Mouse (Mus musculus): ENCODE data around the gene Pik3r3. TPM values are rescaled to one million over a fixed set of nuclear protein-coding genes. Genes with fewer than 3 reads are reported as not detected.

Gene Pik3r3
- polyA plus RNA-seq, 1 experiment from 2014 or later, result 9.0 TPM

- no peak for ATAC-seq (replicated peaks; ENCODE audit: extremely low read depth, insufficient read depth, low FRiP score)
- no peak overlapping the region for H3K4me2 ChIP-seq (ENCODE audit: low read depth, low read length)
- H3K36me3 ChIP-seq (ENCODE audit: control insufficient read depth, insufficient read depth), result peaks cover 56% of the 10 kb centered on the region
- H3K27me3 ChIP-seq (ENCODE audit: control insufficient read depth, insufficient read depth, low read length), result no peaks in the 10 kb centered on the region
- H3K27ac ChIP-seq (ENCODE audit: low read length), result no peak overlapping the region
- no peaks in the 10 kb centered on the region for H3K9me3 ChIP-seq (replicated peaks; ENCODE audit: control insufficient read depth, low read length)
- WGBS, result 91% methylated on average over 4 of the region's 4 CpGs
- H3K4me3 ChIP-seq (ENCODE audit: low read length), result no peak overlapping the region
- no peak overlapping the region for H3K9ac ChIP-seq (ENCODE audit: low read length)
- peaks cover 7% of the 10 kb centered on the region for H3K4me1 ChIP-seq (ENCODE audit: control insufficient read depth, insufficient read depth, low read length)
These were observed 96.2 kb downstream of the Pik3r3 start for GRCm38 (mm10) chr4:116317575-116317974.

GRCm38 (mm10) chr4:116322127-116322526, 100.7 kb downstream of the Pik3r3 start:
- Histone ChIP-seq H3K9ac (ENCODE audit: low read length) (no peak overlapping the region), H3K4me2 (ENCODE audit: low read depth, low read length) (no peak overlapping the region), H3K4me1 (ENCODE audit: control insufficient read depth, insufficient read depth, low read length) (peaks cover 8% of the 10 kb centered on the region), H3K27me3 (ENCODE audit: control insufficient read depth, insufficient read depth, low read length) (no peaks in the 10 kb centered on the region), H3K27ac (ENCODE audit: low read length) (peak overlapping the region; percentile 4), H3K4me3 (ENCODE audit: low read length) (no peak overlapping the region), H3K9me3 (replicated peaks; ENCODE audit: control insufficient read depth, low read length) (no peaks in the 10 kb centered on the region), H3K36me3 (ENCODE audit: control insufficient read depth, insufficient read depth) (peaks cover 37% of the 10 kb centered on the region)
- 53% methylated on average over 6 of the region's 6 CpGs for WGBS
- peak; percentile 63 for ATAC-seq (replicated peaks; ENCODE audit: extremely low read depth, insufficient read depth, low FRiP score)

GRCm38 (mm10) chr4:116329256-116329655, 107.8 kb downstream of the Pik3r3 start:
- no peak overlapping the region for H3K4me2 ChIP-seq (ENCODE audit: low read depth, low read length)
- H3K9ac ChIP-seq (ENCODE audit: low read length), result no peak overlapping the region
- H3K27me3 ChIP-seq (ENCODE audit: control insufficient read depth, insufficient read depth, low read length), result no peaks in the 10 kb centered on the region
- 0 out of 2 replicates have a peak, but pooled peaks cover 4% of the 10 kb centered on the region for H3K9me3 ChIP-seq (replicated peaks; ENCODE audit: control insufficient read depth, low read length)
- no peak for ATAC-seq (replicated peaks; ENCODE audit: extremely low read depth, insufficient read depth, low FRiP score)
- H3K36me3 ChIP-seq (ENCODE audit: control insufficient read depth, insufficient read depth), result peaks cover 17% of the 10 kb centered on the region
- H3K4me3 ChIP-seq (ENCODE audit: low read length), result no peak overlapping the region
- WGBS, result 95% methylated on average over 3 of the region's 3 CpGs
- no peaks in the 10 kb centered on the region for H3K4me1 ChIP-seq (ENCODE audit: control insufficient read depth, insufficient read depth, low read length)
- H3K27ac ChIP-seq (ENCODE audit: low read length), result no peak overlapping the region

GRCm38 (mm10) chr4:116336294-116336693, 114.9 kb downstream of the Pik3r3 start:
- Histone ChIP-seq H3K27ac (ENCODE audit: low read length) (no peak overlapping the region), H3K4me1 (ENCODE audit: control insufficient read depth, insufficient read depth, low read length) (no peaks in the 10 kb centered on the region), H3K36me3 (ENCODE audit: control insufficient read depth, insufficient read depth) (peaks cover 3% of the 10 kb centered on the region; the same call in 1 of the 2 replicates), H3K9me3 (replicated peaks; ENCODE audit: control insufficient read depth, low read length) (no peaks in the 10 kb centered on the region), H3K4me3 (ENCODE audit: low read length) (no peak overlapping the region), H3K9ac (ENCODE audit: low read length) (no peak overlapping the region), H3K4me2 (ENCODE audit: low read depth, low read length) (no peak overlapping the region), H3K27me3 (ENCODE audit: control insufficient read depth, insufficient read depth, low read length) (no peaks in the 10 kb centered on the region)
- 65% methylated on average over 1 of the region's 1 CpGs for WGBS
- ATAC-seq (replicated peaks; ENCODE audit: extremely low read depth, insufficient read depth, low FRiP score), result no peak

- H3K4me2 ChIP-seq (ENCODE audit: low read depth, low read length), result no peak overlapping the region
- H3K4me3 ChIP-seq (ENCODE audit: low read length), result no peak overlapping the region
- H3K27me3 ChIP-seq (ENCODE audit: control insufficient read depth, insufficient read depth, low read length), result no peaks in the 10 kb centered on the region
- peaks cover 7% of the 10 kb centered on the region for H3K4me1 ChIP-seq (ENCODE audit: control insufficient read depth, insufficient read depth, low read length)
- no peak overlapping the region for H3K9ac ChIP-seq (ENCODE audit: low read length)
- H3K36me3 ChIP-seq (ENCODE audit: control insufficient read depth, insufficient read depth), result peaks cover 3% of the 10 kb centered on the region; the same call in 1 of the 2 replicates
- H3K9me3 ChIP-seq (replicated peaks; ENCODE audit: control insufficient read depth, low read length), result no peaks in the 10 kb centered on the region
- H3K27ac ChIP-seq (ENCODE audit: low read length), result no peak overlapping the region
- no peak for ATAC-seq (replicated peaks; ENCODE audit: extremely low read depth, insufficient read depth, low FRiP score)
These were observed 120.7 kb downstream of the Pik3r3 start for GRCm38 (mm10) chr4:116342119-116342518.

- H3K4me2 ChIP-seq (ENCODE audit: low read depth, low read length), result no peak overlapping the region
- no peak overlapping the region for H3K9ac ChIP-seq (ENCODE audit: low read length)
- no peak overlapping the region for H3K27ac ChIP-seq (ENCODE audit: low read length)
- 60% methylated on average over 3 of the region's 3 CpGs for WGBS
- no peak for ATAC-seq (replicated peaks; ENCODE audit: extremely low read depth, insufficient read depth, low FRiP score)
- H3K27me3 ChIP-seq (ENCODE audit: control insufficient read depth, insufficient read depth, low read length), result no peaks in the 10 kb centered on the region
- peaks cover 7% of the 10 kb centered on the region for H3K4me1 ChIP-seq (ENCODE audit: control insufficient read depth, insufficient read depth, low read length)
- H3K4me3 ChIP-seq (ENCODE audit: low read length), result no peak overlapping the region
- no peaks in the 10 kb centered on the region for H3K36me3 ChIP-seq (ENCODE audit: control insufficient read depth, insufficient read depth)
- H3K9me3 ChIP-seq (replicated peaks; ENCODE audit: control insufficient read depth, low read length), result no peaks in the 10 kb centered on the region
These were observed 131.1 kb downstream of the Pik3r3 start for GRCm38 (mm10) chr4:116352496-116352895.

Other genes with a start within 250 kb of the Pik3r3 start
- gene Faah, start 203.7 kb upstream of the Pik3r3 start, polyA plus RNA-seq (2015; fragmentation: Nextera tagmentation; extraction: Ambion mirVana), result 2.1 and 2.7 TPM in 2 replicates
- 32.4 and 33.6 TPM in 2 replicates for gene Nsun4, start 167.7 kb upstream of the Pik3r3 start, polyA plus RNA-seq (2015; fragmentation: Nextera tagmentation; extraction: Ambion mirVana)
- gene Uqcrh, start 146.5 kb upstream of the Pik3r3 start, polyA plus RNA-seq (2015; fragmentation: Nextera tagmentation; extraction: Ambion mirVana), result 1,257 and 1,258 TPM in 2 replicates
- gene Lrrc41, start 146.3 kb upstream of the Pik3r3 start, polyA plus RNA-seq (2015; fragmentation: Nextera tagmentation; extraction: Ambion mirVana), result 53.8 and 55.3 TPM in 2 replicates
- 18.5 and 20.2 TPM in 2 replicates for gene Rad54l, start 97.9 kb upstream of the Pik3r3 start, polyA plus RNA-seq (2015; fragmentation: Nextera tagmentation; extraction: Ambion mirVana)
- 60.2 and 68.8 TPM in 2 replicates for gene Pomgnt1, start 97.8 kb upstream of the Pik3r3 start, polyA plus RNA-seq (2015; fragmentation: Nextera tagmentation; extraction: Ambion mirVana)
- 2.3 and 2.9 TPM in 2 replicates for gene Lurap1, start 70.3 kb upstream of the Pik3r3 start, polyA plus RNA-seq (2015; fragmentation: Nextera tagmentation; extraction: Ambion mirVana)
- gene Tspan1, start 54.0 kb upstream of the Pik3r3 start, polyA plus RNA-seq (2015; fragmentation: Nextera tagmentation; extraction: Ambion mirVana), result 1.9 and 3.2 TPM in 2 replicates
- not detected in 2 replicates for gene 1700042G07Rik, start 48.2 kb upstream of the Pik3r3 start, polyA plus RNA-seq (2015; fragmentation: Nextera tagmentation; extraction: Ambion mirVana)
- gene Gm49337, start 48.2 kb upstream of the Pik3r3 start, polyA plus RNA-seq (2015; fragmentation: Nextera tagmentation; extraction: Ambion mirVana), result not detected in 2 replicates
- gene Mast2, start 242.6 kb downstream of the Pik3r3 start, polyA plus RNA-seq (2015; fragmentation: Nextera tagmentation; extraction: Ambion mirVana), result 16.3 TPM in 2 replicates

All from heart, embryonic 16.5 days (tissue).